Mouse (Mus musculus) right cerebral cortex, adult 2 months (tissue): ENCODE data around the gene Eipr1.
A peak's percentile ranks its signal among the peaks of the same experiment; 100 is the strongest.
"Not testable (repeated sequence)": the region's sequence is repeated elsewhere in the genome, so short reads cannot be mapped to it uniquely, and the experiment has no call there.

Experiments
- DNase-seq, 2 experiments: peaks; one replicate each; pipeline ENCODE4 v3.0.0; 2021 to 2022; ENCODE audit warnings: low spot score in 2 of 2

Gene Eipr1

DNA sequence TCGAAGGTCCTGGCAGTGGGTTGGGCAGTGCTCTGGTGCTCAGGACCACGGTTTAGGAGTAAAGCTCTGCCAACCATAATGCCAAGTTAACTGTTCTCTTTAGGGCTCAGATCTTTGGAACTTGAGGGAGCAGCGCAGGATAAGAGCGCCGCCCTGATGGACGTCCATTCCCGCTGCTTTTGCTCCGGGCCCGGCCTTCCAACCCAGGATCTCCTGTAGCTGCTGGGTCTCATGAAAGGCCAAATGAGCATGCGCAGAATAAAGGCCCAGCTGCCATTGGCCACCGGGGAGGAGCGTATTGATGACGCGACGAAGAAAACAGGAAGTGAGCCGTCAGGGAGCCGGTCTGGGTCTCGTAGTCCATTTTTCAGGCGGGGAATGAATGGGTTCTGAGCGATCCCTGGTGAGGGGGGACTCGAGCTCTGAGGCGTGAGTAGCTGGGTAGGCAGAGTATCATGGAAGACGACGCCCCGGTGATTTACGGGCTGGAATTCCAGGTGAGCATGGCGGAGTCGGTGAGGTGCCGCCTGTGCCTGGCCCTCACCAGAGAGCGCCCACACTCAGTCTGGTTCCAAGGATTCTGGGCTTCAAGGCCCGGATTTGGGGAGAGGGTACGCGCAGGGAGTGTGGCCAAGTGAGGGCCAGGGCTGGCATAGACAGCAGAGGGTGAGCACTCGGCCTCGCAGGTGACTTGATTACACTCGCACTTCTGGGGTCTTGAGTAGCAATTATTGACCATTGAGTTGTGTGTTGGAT lies at the start of gene Eipr1:
Gene Eipr1, plus strand, starts transcription at position 296 of the 756 bp plus-strand sequence.
- peak; percentile 87 to 92 for DNase-seq

DNA sequence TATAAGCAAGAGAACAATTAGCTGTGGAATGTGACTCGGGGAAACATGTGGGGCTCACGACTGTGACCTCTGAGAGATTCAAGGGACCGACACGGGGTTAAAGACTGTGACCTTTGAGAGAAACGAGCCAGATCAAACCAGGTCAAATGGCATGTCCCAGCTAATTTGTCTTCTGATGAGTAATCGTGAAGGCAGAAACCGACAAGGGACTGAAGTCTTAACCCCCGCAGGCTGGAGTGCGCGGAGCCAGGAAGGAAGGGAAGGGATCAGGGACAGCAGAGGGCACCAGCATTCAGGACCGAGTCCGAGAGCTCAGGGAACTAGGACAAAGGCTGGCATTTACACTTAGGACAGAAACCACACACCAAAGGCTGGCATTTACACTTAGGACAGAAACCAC lies 47.2 kb upstream of the Eipr1 start:
- DNase-seq, result no peak

DNA sequence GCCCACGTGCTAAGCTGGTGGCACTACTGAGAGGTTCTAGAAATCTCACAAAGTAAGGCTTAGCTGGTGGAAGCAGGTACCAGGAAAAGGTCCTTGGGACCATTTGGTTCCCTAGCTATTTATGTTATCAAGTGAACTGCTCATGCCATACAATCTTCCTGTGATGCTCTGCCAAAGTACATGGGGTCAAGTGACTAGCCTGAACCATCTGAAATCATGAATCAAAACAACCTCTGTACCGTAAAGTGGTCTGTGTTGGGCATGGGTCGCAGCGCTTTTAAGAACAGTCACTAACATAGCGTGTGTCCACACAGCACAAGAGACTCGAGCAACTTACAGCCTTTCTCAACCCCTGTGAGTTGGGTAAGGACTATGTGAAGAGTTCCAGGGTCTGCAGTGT lies 46.4 kb upstream of the Eipr1 start:
- DNase-seq, result no peak

DNA sequence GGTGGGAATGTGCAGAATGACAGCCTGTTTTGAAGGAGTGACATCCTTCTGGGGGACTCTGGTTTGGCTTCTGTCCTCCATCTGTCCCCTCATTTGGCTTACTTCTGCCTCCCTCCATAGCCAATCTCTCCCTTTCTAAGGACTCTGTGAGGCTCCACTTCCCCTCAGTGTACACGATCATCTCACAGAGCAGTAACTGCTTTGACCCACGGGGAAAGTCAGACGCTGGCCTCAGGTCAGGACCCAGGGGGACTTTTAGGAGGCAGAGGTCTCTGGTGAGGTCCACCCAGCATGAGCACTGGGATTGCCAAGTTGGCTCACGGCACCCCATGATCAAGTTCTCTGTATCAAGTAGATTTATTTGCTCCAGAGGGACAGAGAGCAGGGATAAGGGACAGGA lies 43.4 kb upstream of the Eipr1 start:
- no peak for DNase-seq

DNA sequence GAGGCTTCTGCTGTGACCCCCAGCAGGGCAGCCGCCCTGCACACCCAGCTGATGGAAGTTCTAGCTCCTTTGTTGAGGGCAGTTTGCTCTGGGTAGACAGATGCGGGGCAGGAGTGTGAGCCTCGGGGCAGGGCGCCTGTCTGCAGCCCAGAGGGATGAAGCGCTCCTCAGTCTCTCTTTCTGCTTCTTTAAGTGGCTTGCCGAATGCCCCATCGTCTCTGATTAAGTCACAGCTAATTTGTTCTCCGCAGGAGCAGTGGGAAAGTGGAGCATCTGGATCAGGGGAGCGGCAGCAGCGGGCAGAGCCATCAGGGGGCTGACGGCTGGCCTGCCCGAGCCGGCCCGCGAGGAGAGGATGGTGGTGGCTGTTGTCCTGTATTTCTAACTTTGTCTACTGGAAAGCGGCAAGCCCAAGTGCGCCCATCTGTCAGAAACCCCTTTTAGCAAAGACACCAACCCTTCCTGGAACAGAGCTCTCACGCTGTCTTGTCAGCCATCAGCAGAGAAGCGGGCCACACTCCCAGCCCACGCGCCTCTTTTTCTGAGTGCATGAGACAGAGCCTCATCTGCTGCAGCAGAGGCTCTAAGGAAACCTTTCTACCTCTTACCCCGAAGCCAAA lies 40.9 kb upstream of the Eipr1 start:
- DNase-seq, result peak; percentile 89

DNA sequence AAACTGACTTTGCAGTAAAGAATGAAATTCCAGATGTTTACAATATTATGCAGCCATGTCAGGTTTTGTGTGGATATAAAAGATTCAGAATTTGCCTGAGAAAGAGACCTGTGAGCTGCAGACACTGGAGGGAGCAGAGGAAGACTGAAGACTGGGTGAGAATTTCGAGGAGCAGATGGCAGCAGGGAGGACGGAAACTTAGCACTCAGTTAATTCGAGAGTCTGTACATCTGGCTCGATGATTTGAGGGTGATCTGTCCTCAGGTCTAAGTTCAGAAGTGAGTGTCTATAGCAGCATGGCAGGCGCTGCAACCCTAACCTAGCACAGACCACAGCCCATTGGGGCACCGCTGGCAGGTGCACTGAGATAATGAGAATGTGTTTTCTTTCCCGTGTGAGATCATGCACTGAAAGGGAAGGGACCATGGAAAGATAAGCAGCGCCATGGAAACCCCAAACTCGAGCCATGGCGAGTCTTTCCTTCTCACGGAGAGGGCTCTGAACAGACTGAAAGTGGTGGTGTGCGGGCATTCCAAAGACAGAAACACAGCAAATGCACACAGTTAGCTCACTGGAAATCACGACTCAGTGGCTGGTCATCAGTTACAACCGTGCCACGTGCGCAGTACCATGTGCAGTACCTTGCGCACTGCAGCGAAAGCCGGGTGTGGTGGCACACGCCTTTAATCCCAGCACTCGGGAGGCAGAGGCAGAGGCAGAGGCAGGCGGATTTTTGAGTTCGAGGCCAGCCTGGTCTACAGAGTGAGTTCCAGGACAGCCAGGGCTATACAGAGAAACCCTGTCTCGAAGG lies 36.6 kb upstream of the Eipr1 start:
- no peak for DNase-seq

DNA sequence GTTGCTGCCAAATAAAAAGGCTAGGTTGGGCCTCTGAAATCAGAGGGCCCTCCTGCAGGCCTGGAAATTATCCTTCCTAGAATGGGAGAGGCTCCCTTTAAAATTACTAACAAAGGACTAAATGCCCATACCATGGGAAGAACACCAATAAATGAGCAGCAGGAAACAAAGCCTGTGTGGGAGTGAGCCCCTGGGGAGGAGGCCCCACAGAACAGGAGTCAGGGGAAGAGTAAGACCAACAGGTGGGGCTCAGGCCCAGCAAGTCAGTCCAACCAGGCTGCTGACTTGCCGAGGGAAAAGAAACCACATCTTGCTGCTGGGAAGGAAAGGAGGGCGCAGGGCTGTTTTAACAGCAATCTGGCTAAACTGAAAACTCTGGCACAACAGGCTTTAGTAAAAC lies 34.5 kb upstream of the Eipr1 start:
- DNase-seq, result no peak

DNA sequence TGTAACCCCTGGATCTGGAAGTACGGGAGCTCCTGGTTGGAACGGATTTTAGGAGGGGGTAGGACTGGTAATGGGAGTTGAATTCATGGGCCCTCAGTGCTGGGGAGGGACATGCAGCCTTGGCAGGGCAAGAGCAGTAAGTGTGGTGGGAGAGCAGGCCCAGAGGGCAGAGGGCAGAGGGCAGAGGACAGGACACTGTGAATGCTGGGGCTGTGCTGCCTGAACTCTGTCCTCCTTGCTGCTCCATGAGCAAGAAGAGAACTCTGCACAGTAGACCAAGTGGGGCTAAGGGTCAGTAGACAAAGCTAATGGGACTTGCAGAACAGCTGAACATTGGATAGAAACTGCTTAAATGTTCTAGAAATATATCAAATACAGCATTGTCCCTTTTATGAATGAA lies 33.5 kb upstream of the Eipr1 start:
- DNase-seq, result no peak

DNA sequence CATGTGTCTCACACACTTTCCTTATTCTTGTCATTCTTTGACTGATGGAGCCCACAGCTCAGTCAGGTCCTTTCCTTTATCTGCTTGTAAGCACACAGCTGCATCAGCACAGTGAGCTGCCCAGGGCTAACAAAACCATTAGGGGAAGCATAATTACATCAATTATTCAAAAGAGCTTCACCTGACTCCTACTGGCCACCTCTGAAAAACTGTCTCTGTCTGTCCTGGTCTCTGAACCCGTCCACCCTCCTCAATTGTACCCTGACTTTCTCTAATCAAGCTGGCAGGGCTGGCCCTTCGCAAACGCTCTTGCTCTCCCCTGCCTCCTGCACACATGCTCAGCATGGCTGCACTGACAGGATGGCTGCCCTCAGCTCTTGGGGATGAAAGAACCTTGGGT lies 27.2 kb upstream of the Eipr1 start:
- DNase-seq, result no peak

DNA sequence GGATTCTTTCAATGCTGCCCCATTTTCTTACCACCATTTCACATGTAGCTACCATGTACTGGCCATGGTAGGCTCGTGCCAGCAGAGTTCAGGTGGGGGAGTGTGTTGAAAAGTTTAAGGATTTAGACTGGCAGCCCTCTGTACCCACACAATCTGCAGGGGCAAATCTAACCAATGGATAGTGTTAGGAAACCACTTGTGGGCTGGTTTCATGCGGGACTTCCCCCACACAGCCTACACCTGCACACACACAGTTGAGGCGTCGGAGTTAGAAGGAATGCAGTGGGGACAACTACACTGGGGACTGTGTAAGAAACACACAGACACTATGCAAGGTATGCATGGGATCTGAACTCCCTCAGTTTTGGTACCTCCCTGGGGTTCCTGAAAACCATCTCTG lies 25.4 kb upstream of the Eipr1 start:
- no peak for DNase-seq

DNA sequence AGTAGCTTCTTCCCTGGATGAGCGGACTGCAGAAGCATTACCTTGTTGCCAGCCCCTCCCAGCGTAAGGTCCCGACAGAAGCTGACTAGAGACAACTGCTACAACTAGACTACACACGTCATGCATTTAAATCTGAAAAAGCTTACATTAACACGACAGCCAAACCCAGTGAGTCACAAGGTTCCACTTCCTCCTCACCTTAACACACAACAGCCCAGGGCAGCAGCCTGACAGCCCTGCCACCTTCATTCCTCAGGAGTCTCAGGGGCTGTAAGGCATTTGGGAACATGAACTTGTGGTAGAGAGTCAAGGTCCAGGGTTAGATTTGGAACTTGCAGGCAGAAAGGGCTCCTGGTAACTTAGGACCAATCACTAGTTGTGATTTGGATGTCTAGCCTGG lies 24.5 kb upstream of the Eipr1 start:
- no peak for DNase-seq

DNA sequence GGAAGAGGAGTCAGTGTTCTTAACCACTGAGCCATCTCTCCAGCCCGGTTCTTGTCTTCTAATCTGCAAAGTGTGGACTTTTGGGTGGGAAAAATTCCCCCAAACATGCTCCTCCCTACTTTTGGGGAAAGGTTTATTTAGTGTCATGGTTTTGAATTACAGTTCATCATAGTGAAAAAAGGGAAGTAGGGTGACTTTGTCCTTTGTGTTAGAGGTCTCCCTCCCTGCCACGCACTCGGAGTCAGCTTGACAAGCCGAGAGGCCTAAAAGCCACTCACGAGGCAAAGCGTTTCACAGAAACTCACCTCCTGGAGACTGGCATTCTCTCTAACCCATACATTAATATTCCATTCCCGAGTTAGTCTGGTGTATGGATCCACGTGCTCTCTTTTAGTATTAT lies 19.0 kb upstream of the Eipr1 start:
- no peak for DNase-seq

DNA sequence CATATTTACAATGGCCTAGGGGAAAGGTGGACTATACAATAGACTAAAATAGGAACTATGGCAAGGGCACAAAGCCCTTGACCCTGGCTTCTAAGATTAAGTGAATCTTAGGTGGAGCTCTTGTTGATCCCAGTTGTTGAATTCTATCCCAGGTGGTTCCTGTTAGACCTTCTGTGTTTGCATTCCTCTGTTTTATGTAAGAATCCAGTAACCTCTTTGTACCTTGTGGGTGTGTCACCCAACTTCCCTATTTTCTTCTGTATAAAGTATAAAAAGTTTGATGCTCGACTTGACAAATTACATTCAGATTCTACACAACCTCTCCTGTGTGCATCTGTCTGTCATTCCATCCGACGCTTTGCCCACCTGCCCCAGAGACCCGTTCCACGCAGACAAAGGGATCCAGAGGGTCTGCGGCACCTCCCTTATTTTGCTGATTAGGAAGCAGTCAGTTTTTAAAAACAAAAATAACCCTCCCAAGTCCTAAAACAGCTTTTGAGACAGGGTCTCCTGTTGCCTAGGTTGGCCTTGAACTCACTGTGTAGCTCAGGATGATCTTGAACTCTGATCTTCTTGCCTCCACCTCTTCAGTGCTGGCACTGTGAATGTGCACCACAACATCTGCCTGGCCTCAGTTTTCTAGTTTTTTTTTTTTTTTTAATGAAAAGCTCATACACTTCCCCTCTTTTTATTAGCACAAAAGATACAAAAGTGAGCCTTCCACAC lies 17.9 kb upstream of the Eipr1 start:
- not testable (repeated sequence) for DNase-seq

DNA sequence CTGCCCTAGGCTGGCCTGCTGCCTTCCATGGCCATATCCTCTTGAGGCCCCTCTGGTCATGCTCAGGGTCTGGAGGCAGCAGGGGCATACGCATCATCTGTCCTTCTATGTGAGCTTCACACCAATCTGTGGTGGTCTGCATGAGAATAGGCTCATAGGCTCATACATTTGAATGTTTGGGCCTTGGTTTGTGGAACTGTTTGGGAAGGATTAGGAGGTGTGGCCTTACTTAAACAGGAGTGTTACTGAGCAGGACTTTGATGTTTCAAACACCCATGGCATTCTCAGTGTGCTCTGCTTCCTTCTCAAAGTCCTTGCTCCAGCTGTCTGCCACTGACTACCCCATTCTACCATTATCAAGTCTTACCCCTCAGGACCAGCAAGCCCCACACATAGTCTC lies 17.3 kb upstream of the Eipr1 start:
- DNase-seq, result no peak

DNA sequence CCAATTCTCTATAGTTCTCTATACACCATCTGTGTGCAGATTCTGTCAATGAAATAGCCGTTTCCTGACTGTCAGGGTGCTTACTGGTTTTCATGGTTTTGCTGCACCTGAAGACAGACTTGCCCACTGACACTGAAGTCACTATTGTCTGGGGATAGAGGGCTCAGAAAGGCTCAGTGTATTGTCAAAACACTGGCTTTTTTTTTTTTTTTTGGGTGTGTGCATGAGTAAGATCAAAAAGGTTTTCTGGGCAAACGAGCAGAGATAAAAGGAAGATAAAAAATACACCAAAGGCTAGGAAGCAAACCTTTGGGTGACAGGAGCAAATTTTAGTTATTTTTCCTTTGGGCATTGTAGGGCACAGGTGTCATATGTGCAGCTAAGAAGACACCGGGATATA lies 16.3 kb upstream of the Eipr1 start:
- no peak for DNase-seq

DNA sequence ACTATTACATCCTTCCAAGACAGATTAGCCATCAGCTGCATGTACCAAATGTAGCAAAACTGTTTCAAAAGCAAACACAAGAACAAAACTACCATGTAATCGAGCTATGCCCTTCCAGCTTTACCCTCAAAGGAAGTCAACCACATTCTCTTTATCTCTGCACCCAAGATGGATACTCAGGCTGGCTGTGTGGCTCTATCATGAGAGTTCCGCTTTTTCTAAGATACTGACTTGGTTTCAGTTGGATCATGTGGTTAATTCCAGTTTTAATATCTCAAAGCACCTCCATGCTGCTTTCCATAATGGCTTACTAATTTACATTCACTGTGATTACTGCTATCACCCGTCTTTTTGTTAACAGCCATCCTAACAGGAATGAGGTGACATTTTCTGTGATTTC lies 8.3 kb upstream of the Eipr1 start:
- DNase-seq, result no peak

DNA sequence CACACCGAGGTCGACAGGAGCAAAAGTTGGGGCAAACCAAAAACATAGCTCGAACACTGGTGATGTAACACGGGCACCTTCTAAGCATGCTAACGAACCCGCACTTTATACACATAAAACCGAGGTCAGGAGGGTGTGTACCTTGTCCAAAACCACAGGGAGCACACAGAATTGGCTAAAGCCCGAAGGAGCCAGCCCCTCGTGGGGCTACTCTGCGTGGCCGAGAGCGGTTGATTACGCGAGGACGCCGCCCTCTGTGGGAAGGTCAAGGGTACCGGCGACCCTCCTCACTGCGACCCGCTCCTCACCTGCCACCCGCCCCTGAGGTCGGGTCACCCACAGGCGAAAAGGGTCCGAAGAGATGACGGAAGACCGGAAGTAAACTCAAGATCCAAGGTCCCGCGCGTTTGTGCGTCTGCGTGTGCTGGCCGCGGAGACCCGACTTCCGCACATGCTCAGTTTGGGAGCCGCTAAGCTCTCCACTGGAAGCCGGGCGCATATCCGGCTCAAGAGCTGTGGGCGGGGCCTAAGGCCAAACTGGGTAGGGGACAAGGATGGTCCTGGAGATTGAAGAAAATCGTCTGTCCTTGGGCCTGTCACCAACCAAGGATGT lies 1.5 kb upstream of the Eipr1 start, which contains the start of gene Trappc12:
Gene Trappc12, minus strand, starts transcription at position 452 of the 613 bp plus-strand sequence.
- peak; percentile 81 to 85 for DNase-seq

DNA sequence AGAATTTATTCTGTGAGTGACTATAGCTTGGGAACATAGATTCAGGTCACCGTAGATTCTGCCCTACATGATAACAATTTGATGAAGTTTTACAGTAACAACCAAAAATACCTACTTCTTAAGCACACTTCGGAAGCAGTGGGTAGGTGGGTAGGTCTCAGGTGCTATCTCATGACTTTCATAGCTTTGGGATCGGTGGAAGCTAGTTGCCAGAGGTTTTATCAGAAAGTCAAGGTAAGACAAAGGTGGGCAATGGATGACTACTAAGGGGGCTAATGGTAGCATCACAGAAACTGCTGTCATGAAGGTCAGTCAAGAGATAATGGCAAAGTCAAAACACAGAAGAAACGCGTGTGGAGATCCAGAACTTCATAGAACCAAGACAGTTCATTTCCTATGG lies 727 bp upstream of the Eipr1 start:
- DNase-seq, result no peak

DNA sequence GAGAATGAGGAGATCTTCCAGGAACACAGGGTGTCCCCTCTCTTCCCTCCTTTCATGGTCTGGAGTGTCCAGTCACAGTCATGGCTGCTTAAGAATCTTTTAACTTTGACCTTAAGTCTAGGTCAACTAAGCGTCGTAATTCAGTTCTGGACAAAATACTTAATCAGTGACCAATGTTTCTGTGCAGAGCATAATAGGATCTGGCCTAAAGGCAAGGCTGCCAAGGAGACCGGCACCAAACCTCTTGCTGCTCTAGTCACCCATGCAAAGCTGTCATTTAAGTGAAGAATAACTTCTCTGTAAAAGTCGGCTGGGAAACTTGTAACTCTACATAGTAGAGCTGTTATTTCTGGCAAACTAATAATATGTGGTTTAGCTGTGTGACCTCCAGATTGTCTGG lies 4.4 kb downstream of the Eipr1 start:
- DNase-seq, result no peak

DNA sequence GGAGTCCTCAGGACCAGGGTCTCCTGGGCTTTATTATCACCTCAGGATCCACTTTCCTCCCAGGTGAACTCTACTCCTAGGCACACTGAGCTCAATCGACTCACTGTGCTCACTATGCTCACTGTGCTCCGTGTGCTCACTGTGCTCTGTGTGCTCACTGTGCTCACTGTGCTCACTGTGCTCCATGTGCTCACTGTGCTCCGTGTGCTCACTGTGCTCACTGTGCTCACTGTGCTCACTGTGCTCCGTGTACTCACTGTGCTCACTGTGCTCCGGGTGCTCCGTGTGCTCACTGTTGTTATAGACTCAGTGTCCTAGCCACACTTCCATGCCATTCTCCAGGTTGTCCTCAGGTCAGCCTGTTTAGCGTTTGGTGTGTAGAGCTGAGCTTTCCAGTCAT lies 18.4 kb downstream of the Eipr1 start:
- no peak for DNase-seq

DNA sequence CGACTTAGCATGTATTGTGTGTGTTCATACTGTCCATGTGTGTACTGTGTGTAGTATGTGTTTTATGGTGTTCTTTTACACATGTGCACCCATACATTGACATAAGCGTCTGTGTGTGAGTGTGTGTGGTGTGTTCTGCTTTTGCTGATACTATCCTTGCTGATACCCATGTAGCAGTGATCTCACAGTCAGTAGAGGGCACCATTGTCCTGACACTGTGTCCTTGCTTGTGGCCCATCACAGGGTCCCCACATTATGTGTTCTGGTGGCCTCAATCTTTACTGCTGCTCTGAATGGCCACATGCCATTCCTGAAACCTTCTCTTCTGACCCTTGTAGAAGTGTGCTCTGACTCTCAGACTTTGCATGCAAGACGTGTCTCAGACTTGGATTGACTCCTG lies 22.2 kb downstream of the Eipr1 start:
- DNase-seq, result no peak

DNA sequence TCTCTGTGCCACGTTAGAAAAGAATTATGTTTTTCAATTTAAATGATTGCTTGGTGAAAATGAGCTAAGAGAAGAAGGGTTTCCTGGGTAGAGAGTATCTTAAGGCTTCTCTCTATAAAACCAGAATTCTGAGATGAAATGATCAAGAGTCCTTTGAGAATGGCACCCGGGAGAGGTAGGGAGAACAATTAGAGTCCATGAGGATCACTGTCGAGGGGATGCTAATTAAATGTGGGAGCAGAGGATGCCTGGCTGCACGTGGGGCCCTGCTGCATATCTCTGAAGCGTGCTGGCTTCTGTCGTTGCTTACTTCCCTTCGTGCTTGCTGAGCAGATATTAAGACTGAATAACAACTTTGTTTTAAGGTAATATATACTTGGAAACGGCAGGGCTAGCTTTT lies 23.5 kb downstream of the Eipr1 start:
- DNase-seq, result no peak
